Mouse (Mus musculus) retina, postnatal 1 day (tissue): ENCODE results near the gene Cyp2ab1.
"Not testable (repeated sequence)": the region's sequence is repeated elsewhere in the genome, so short reads cannot be mapped to it uniquely, and the experiment has no call there.

Experiments used
- DNase-seq: peaks from one replicate; pipeline ENCODE4 v3.0.0-alpha.2; 2012

The Cyp2ab1 gene

GRCm38 (mm10) chr16:20325286-20325685, at the start of gene Cyp2ab1:
Gene Cyp2ab1 (minus strand): TSS chr16:20325404.
- DNase-seq = no peak

- DNase-seq = no peak
These were observed 46.5 kb upstream of the Cyp2ab1 start for GRCm38 (mm10) chr16:20371731-20372130.

- no peak for DNase-seq
These were observed 43.0 kb upstream of the Cyp2ab1 start for GRCm38 (mm10) chr16:20368221-20368620.

GRCm38 (mm10) chr16:20362121-20362520, 36.9 kb upstream of the Cyp2ab1 start:
- DNase-seq = no peak

GRCm38 (mm10) chr16:20361496-20361895, 36.3 kb upstream of the Cyp2ab1 start:
- DNase-seq = not testable (repeated sequence)

GRCm38 (mm10) chr16:20359643-20360295, 34.6 kb upstream of the Cyp2ab1 start:
- DNase-seq = no peak

- DNase-seq = no peak
These were observed 32.6 kb upstream of the Cyp2ab1 start for GRCm38 (mm10) chr16:20357837-20358236.

GRCm38 (mm10) chr16:20354762-20355161, 29.6 kb upstream of the Cyp2ab1 start:
- no peak for DNase-seq

GRCm38 (mm10) chr16:20354011-20354410, 28.8 kb upstream of the Cyp2ab1 start:
- no peak for DNase-seq

GRCm38 (mm10) chr16:20345464-20345863, 20.3 kb upstream of the Cyp2ab1 start:
- no peak for DNase-seq

- DNase-seq = no peak
These were observed 13.4 kb upstream of the Cyp2ab1 start for GRCm38 (mm10) chr16:20338616-20339015.

GRCm38 (mm10) chr16:20334918-20335317, 9.7 kb upstream of the Cyp2ab1 start:
- no peak for DNase-seq

- no peak for DNase-seq
These were observed 3.1 kb upstream of the Cyp2ab1 start for GRCm38 (mm10) chr16:20328306-20328705.

- DNase-seq = no peak
These were observed 1.3 kb downstream of the Cyp2ab1 start for GRCm38 (mm10) chr16:20323907-20324306.

- no peak for DNase-seq
These were observed 2.9 kb downstream of the Cyp2ab1 start for GRCm38 (mm10) chr16:20322274-20322673.

- DNase-seq = no peak
These were observed 8.4 kb downstream of the Cyp2ab1 start for GRCm38 (mm10) chr16:20316770-20317169.

- DNase-seq = no peak
These were observed 9.9 kb downstream of the Cyp2ab1 start for GRCm38 (mm10) chr16:20315266-20315665.

- DNase-seq = no peak
These were observed 12.9 kb downstream of the Cyp2ab1 start for GRCm38 (mm10) chr16:20312272-20312671.

GRCm38 (mm10) chr16:20301770-20302649, 23.2 kb downstream of the Cyp2ab1 start, which contains the start of gene Parl:
Gene Parl (minus strand): TSS chr16:20302387.
- peak; percentile 95 for DNase-seq

- DNase-seq = no peak
These were observed 25.1 kb downstream of the Cyp2ab1 start for GRCm38 (mm10) chr16:20300076-20300475.

GRCm38 (mm10) chr16:20280238-20280637, 45.0 kb downstream of the Cyp2ab1 start:
- DNase-seq = no peak

GRCm38 (mm10) chr16:20279395-20279794, 45.8 kb downstream of the Cyp2ab1 start:
- DNase-seq = no peak

- DNase-seq = no peak
These were observed 52.2 kb downstream of the Cyp2ab1 start for GRCm38 (mm10) chr16:20272994-20273393.

GRCm38 (mm10) chr16:20271339-20271738, 53.9 kb downstream of the Cyp2ab1 start:
- no peak for DNase-seq
